Mouse (Mus musculus) spleen, postnatal 4 days (tissue): ENCODE data around the gene Ino80d.
A peak's percentile ranks its signal among the peaks of the same experiment; 100 is the strongest.

ENCODE experiments used
- DNase-seq, 2 experiments: peaks; one replicate each; pipeline ENCODE4 v3.0.0; 2022; ENCODE audit warnings: low spot score in 2 of 2

Ino80d gene

GRCm38 (mm10) chr1:63107614-63108327 lies 6.7 kb downstream of the Ino80d start:
- DNase-seq = no peak

- DNase-seq = no peak
Observed at GRCm38 (mm10) chr1:63102758-63103451, 11.6 kb downstream of the Ino80d start.

- DNase-seq = no peak
Observed at GRCm38 (mm10) chr1:63100196-63100595, 14.3 kb downstream of the Ino80d start.

- no peak for DNase-seq
Observed at GRCm38 (mm10) chr1:63098831-63099230, 15.6 kb downstream of the Ino80d start.

GRCm38 (mm10) chr1:63096071-63096470 lies 18.4 kb downstream of the Ino80d start:
- DNase-seq = no peak

- no peak for DNase-seq
Observed at GRCm38 (mm10) chr1:63089795-63090194, 24.7 kb downstream of the Ino80d start.

- no peak for DNase-seq
Observed at GRCm38 (mm10) chr1:63088614-63089013, 25.9 kb downstream of the Ino80d start.

- DNase-seq = no peak
Observed at GRCm38 (mm10) chr1:63080277-63080676, 34.2 kb downstream of the Ino80d start.

GRCm38 (mm10) chr1:63076383-63076782 lies 38.1 kb downstream of the Ino80d start:
- no peak for DNase-seq

GRCm38 (mm10) chr1:63071379-63071778 lies 43.1 kb downstream of the Ino80d start:
- DNase-seq = no peak

GRCm38 (mm10) chr1:63058361-63058760 lies 56.1 kb downstream of the Ino80d start:
- DNase-seq = no peak

GRCm38 (mm10) chr1:63057849-63058248 lies 56.6 kb downstream of the Ino80d start:
- no peak for DNase-seq

- no peak for DNase-seq
Observed at GRCm38 (mm10) chr1:63057318-63057717, 57.1 kb downstream of the Ino80d start.

- no peak for DNase-seq
Observed at GRCm38 (mm10) chr1:63055386-63055785, 59.1 kb downstream of the Ino80d start.

- no peak for DNase-seq
Observed at GRCm38 (mm10) chr1:63050866-63051265, 63.6 kb downstream of the Ino80d start.

- DNase-seq = no peak
Observed at GRCm38 (mm10) chr1:63049977-63050376, 64.5 kb downstream of the Ino80d start.

- no peak for DNase-seq
Observed at GRCm38 (mm10) chr1:63047983-63048382, 66.5 kb downstream of the Ino80d start.

GRCm38 (mm10) chr1:63032929-63033328 lies 81.5 kb downstream of the Ino80d start:
- DNase-seq = no peak

- DNase-seq = no peak
Observed at GRCm38 (mm10) chr1:63019916-63020315, 94.6 kb downstream of the Ino80d start.

GRCm38 (mm10) chr1:63005013-63005646 lies 109.3 kb downstream of the Ino80d start:
- DNase-seq = no peak

GRCm38 (mm10) chr1:63001874-63002273 lies 112.6 kb downstream of the Ino80d start:
- DNase-seq = no peak

GRCm38 (mm10) chr1:62993348-62993747 lies 121.1 kb downstream of the Ino80d start:
- peak in 1 of 2 experiments; percentile 38 for DNase-seq

GRCm38 (mm10) chr1:62992648-62993047 lies 121.8 kb downstream of the Ino80d start:
- peak in 1 of 2 experiments; percentile 34 for DNase-seq
